Mouse (Mus musculus): ENCODE measurements around the gene Gm21983.

DNA sequence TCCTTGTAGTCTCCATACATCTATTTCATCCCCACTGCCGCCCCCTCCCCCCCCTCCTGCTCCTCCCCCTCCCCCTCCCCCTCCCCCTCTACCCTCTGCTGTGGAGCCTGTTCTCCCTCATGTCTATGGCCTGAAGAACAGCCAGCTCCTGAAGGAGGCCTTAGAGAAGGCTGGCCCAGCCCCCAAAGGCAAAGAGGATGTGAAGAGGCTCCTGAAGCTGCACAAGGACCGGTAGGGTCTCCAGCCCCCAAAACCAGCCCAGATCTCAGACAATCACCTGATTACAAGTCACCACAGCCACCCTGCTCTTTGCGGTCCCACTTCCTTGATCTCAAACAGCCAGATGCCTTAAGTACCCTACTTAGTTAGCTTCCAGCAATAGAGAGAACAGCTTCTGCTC, 16.2 kb upstream of the Gm21983 start:
- TF ChIP-seq CTCF (IDR thresholded peaks at IDR 0.05; ENCODE audit: insufficient read depth, low read length): no peak
- no peak for TF ChIP-seq POLR2A (IDR thresholded peaks at IDR 0.05; ENCODE audit: borderline replicate concordance, extremely low read depth, low read depth, low read length)

Measured in lung, adult 2 months (tissue).